Mouse (Mus musculus): ENCODE measurements at regions not wholly inside any gene's neighbourhood (a gene's known extent, or its start where the extent isn't known, plus 50 kb on each side); places are given as distances from the start of the nearest gene placed in this dataset.

GRCm38 (mm10) chr7:133382032-133382712 lies 219.8 kb downstream of the Tex36 start:
- no peak for DNase-seq (ENCODE audit: low spot score)
- no peak overlapping the region for H3K27ac ChIP-seq (replicated peaks; ENCODE audit: low read depth, low read length)
- TF ChIP-seq POLR2A (IDR thresholded peaks at IDR 0.05; ENCODE audit: borderline replicate concordance, extremely low read depth, insufficient read depth, insufficient read length) = no peak
- no peaks in the 10 kb centered on the region for H3K4me1 ChIP-seq (ENCODE audit: control insufficient read depth, insufficient read depth, low read length)
- no peaks in the 10 kb centered on the region for H3K36me3 ChIP-seq (ENCODE audit: control insufficient read depth, insufficient read depth, low read length)
- ATAC-seq (ENCODE audit: low FRiP score, low read depth) = no peak
- H3K4me3 ChIP-seq (replicated peaks; ENCODE audit: low read length) = no peak overlapping the region
- no peaks in the 10 kb centered on the region for H3K9me3 ChIP-seq (ENCODE audit: control insufficient read depth, low read length)
- H3K4me2 ChIP-seq (replicated peaks; ENCODE audit: low read depth, low read length, severe bottlenecking) = no peak overlapping the region
- no peaks in the 10 kb centered on the region for H3K27me3 ChIP-seq (ENCODE audit: control insufficient read depth, insufficient read depth, low read length)
- no peak overlapping the region for H3K9ac ChIP-seq (ENCODE audit: low read depth, low read length, severe bottlenecking)
- WGBS = 55% methylated on average over 7 of the region's 7 CpGs

DNA sequence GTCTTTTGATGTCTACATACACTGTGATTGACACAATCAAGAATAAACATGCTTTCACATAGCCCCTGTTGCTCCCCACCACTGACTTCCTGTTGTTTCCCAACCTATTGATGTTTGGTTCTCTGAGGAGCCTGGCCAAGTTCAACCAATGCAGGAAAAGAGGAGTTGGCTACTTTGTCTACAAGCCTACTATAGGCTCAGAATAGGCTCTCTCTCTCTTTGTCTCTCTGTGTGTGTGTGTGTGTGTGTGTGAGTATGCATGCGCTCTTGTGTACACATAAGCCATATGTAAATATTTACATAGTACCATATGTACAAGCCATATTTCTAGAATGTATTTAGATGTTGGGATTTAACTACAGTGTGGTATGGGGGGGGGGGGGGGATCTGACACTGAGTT lies 222.6 kb downstream of the Tex36 start:
- H3K4me2 ChIP-seq (replicated peaks; ENCODE audit: low read depth, low read length, severe bottlenecking) = no peak overlapping the region

DNA sequence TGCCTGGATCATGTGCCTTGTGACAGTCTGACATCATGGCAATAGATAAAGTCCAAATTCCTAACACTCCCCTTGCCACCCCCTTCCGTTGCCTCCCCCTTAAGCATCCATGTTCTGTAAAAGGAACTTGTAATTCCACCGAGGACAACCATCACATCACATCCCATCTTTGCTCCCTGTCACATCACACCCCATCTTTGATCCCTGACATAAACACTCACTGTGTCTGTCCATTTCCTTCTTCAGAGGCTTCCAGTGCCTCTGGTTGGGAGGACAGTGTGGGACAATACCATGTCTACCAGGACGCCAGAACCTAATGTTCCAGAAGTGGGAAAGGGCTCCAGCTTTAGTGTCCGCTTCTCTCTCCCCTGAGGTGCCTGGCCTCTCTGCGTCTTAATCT lies 223.6 kb downstream of the Tex36 start:
- Histone ChIP-seq H3K9ac (ENCODE audit: low read depth, low read length, severe bottlenecking) (no peak overlapping the region), H3K9me3 (ENCODE audit: control insufficient read depth, low read length) (no peaks in the 10 kb centered on the region), H3K4me2 (replicated peaks; ENCODE audit: low read depth, low read length, severe bottlenecking) (no peak overlapping the region), H3K4me1 (ENCODE audit: control insufficient read depth, insufficient read depth, low read length) (no peaks in the 10 kb centered on the region), H3K36me3 (ENCODE audit: control insufficient read depth, insufficient read depth, low read length) (no peaks in the 10 kb centered on the region), H3K4me3 (replicated peaks; ENCODE audit: low read length) (no peak overlapping the region), H3K27me3 (ENCODE audit: control insufficient read depth, insufficient read depth, low read length) (no peaks in the 10 kb centered on the region), H3K27ac (replicated peaks; ENCODE audit: low read depth, low read length) (no peak overlapping the region)
- ATAC-seq (ENCODE audit: low FRiP score, low read depth) = no peak
- WGBS = 78% methylated on average over 5 of the region's 5 CpGs
- TF ChIP-seq POLR2A (IDR thresholded peaks at IDR 0.05; ENCODE audit: borderline replicate concordance, extremely low read depth, insufficient read depth, insufficient read length) = no peak
- no peak for DNase-seq (ENCODE audit: low spot score)

More for the DNA sequence above, 222.6 kb downstream of the Tex36 start:
- no peaks in the 10 kb centered on the region for H3K4me1 ChIP-seq (ENCODE audit: control insufficient read depth, insufficient read depth, low read length)
- H3K9ac ChIP-seq (ENCODE audit: low read depth, low read length, severe bottlenecking) = no peak overlapping the region
- no peaks in the 10 kb centered on the region for H3K9me3 ChIP-seq (ENCODE audit: control insufficient read depth, low read length)
- 100% methylated on average over 1 of the region's 1 CpGs for WGBS
- H3K27ac ChIP-seq (replicated peaks; ENCODE audit: low read depth, low read length) = no peak overlapping the region
- no peaks in the 10 kb centered on the region for H3K36me3 ChIP-seq (ENCODE audit: control insufficient read depth, insufficient read depth, low read length)
- no peaks in the 10 kb centered on the region for H3K27me3 ChIP-seq (ENCODE audit: control insufficient read depth, insufficient read depth, low read length)
- ATAC-seq (ENCODE audit: low FRiP score, low read depth) (no peak), DNase-seq (ENCODE audit: low spot score) (no peak)
- TF ChIP-seq POLR2A (IDR thresholded peaks at IDR 0.05; ENCODE audit: borderline replicate concordance, extremely low read depth, insufficient read depth, insufficient read length) = no peak
- H3K4me3 ChIP-seq (replicated peaks; ENCODE audit: low read length) = no peak overlapping the region

GRCm38 (mm10) chr7:133376833-133377484 lies 225.0 kb downstream of the Tex36 start:
- H3K4me3 ChIP-seq (replicated peaks; ENCODE audit: low read length) = no peak overlapping the region
- H3K36me3 ChIP-seq (ENCODE audit: control insufficient read depth, insufficient read depth, low read length) = no peaks in the 10 kb centered on the region
- no peaks in the 10 kb centered on the region for H3K9me3 ChIP-seq (ENCODE audit: control insufficient read depth, low read length)
- no peaks in the 10 kb centered on the region for H3K4me1 ChIP-seq (ENCODE audit: control insufficient read depth, insufficient read depth, low read length)
- ATAC-seq (ENCODE audit: low FRiP score, low read depth) (no peak), DNase-seq (ENCODE audit: low spot score) (no peak)
- no peak overlapping the region for H3K9ac ChIP-seq (ENCODE audit: low read depth, low read length, severe bottlenecking)
- no peaks in the 10 kb centered on the region for H3K27me3 ChIP-seq (ENCODE audit: control insufficient read depth, insufficient read depth, low read length)
- H3K4me2 ChIP-seq (replicated peaks; ENCODE audit: low read depth, low read length, severe bottlenecking) = no peak overlapping the region
- H3K27ac ChIP-seq (replicated peaks; ENCODE audit: low read depth, low read length) = no peak overlapping the region
- no peak for TF ChIP-seq POLR2A (IDR thresholded peaks at IDR 0.05; ENCODE audit: borderline replicate concordance, extremely low read depth, insufficient read depth, insufficient read length)
- WGBS = 58% methylated on average over 8 of the region's 8 CpGs

GRCm38 (mm10) chr7:133372695-133373094 lies 229.3 kb downstream of the Tex36 start:
- no peak for TF ChIP-seq POLR2A (IDR thresholded peaks at IDR 0.05; ENCODE audit: borderline replicate concordance, extremely low read depth, insufficient read depth, insufficient read length)
- no peak for ATAC-seq (ENCODE audit: low FRiP score, low read depth)

More at GRCm38 (mm10) chr7:133372695-133373094, 229.3 kb downstream of the Tex36 start:
- Histone ChIP-seq H3K4me3 (replicated peaks; ENCODE audit: low read length) (no peak overlapping the region), H3K4me2 (replicated peaks; ENCODE audit: low read depth, low read length, severe bottlenecking) (no peak overlapping the region), H3K9me3 (ENCODE audit: control insufficient read depth, low read length) (no peaks in the 10 kb centered on the region), H3K27ac (replicated peaks; ENCODE audit: low read depth, low read length) (no peak overlapping the region), H3K9ac (ENCODE audit: low read depth, low read length, severe bottlenecking) (no peak overlapping the region), H3K36me3 (ENCODE audit: control insufficient read depth, insufficient read depth, low read length) (no peaks in the 10 kb centered on the region), H3K27me3 (ENCODE audit: control insufficient read depth, insufficient read depth, low read length) (no peaks in the 10 kb centered on the region), H3K4me1 (ENCODE audit: control insufficient read depth, insufficient read depth, low read length) (no peaks in the 10 kb centered on the region)
- 45% methylated on average over 2 of the region's 2 CpGs for WGBS
- DNase-seq (ENCODE audit: low spot score) = no peak
